25 mouse cellular contexts compared by ENCODE assay signal in genomic region chr4:82870931-82871330, GRCm38 (mm10). TPM values are rescaled to one million over a fixed set of nuclear protein-coding genes. Genes with fewer than 3 reads are reported as not detected.
DNase-seq lines count a peak whose midpoint lies in the region; ATAC-seq and TF ChIP-seq lines count a peak whose summit lies in the region.
"Had no signal": no experiment of that assay in that cellular context is flagged by ENCODE, and none has a peak within 500 bp of the region (broad histone marks: within the 10 kb centered on the region; RNA-seq: fewer than 3 reads in every experiment).

No protein-coding gene starts in this region.

- H3K36me3 ChIP-seq in intestine, embryonic 16.5 days (ENCODE audit: control insufficient read depth, insufficient read depth, low read length) = no peaks in the 10 kb centered on the region
- no peaks in the 10 kb centered on the region for H3K36me3 ChIP-seq in intestine, embryonic 15.5 days
- H3K36me3 ChIP-seq in myocyte (ENCODE audit: control insufficient read depth, insufficient read depth) = no peaks in the 10 kb centered on the region
- H3K36me3 ChIP-seq: embryonic facial prominence, embryonic 13.5 days; forebrain, embryonic 12.5 days; heart, embryonic 10.5 days; hindbrain, embryonic 10.5 days had no signal

- no peak overlapping the region for H3K9ac ChIP-seq in intestine, embryonic 16.5 days (ENCODE audit: low read depth, low read length)
- no peak overlapping the region for H3K9ac ChIP-seq in intestine, embryonic 15.5 days
- H3K9ac ChIP-seq: embryonic facial prominence, embryonic 13.5 days; forebrain, embryonic 12.5 days; hindbrain, embryonic 14.5 days had no signal

- no peak overlapping the region for H3K27ac ChIP-seq in intestine, embryonic 16.5 days (ENCODE audit: low read length)
- no peak overlapping the region for H3K27ac ChIP-seq in intestine, embryonic 15.5 days
- H3K27ac ChIP-seq: embryonic facial prominence, embryonic 13.5 days; forebrain, embryonic 12.5 days; heart, embryonic 10.5 days; hindbrain, embryonic 10.5 days; hindbrain, embryonic 14.5 days had no signal

- 0 out of 2 replicates have a peak, but pooled peaks cover 3% of the 10 kb centered on the region for H3K9me3 ChIP-seq in intestine, embryonic 16.5 days (ENCODE audit: control insufficient read depth, low read length)
- no peaks in the 10 kb centered on the region for H3K9me3 ChIP-seq in intestine, embryonic 15.5 days
- H3K9me3 ChIP-seq: embryonic facial prominence, embryonic 13.5 days; forebrain, embryonic 12.5 days; heart, embryonic 10.5 days; hindbrain, embryonic 10.5 days had no signal

- no peak overlapping the region for H3K4me2 ChIP-seq in intestine, embryonic 16.5 days (ENCODE audit: low read depth, low read length)
- H3K4me2 ChIP-seq in intestine, embryonic 15.5 days (replicated peaks) = no peak overlapping the region
- peak overlapping the region; percentile 47 for H3K4me2 ChIP-seq in myocyte (ENCODE audit: low read depth)
- H3K4me2 ChIP-seq: embryonic facial prominence, embryonic 13.5 days; forebrain, embryonic 12.5 days; hindbrain, embryonic 14.5 days had no signal

- H3K79me2 ChIP-seq in myocyte (ENCODE audit: control insufficient read depth, insufficient read depth) = no peaks in the 10 kb centered on the region

- DNase-seq in 3T3-L1 (ENCODE audit: low read depth, low spot score) = peak; percentile 65
- no peak for DNase-seq in cerebellum, adult 8-10 months
- DNase-seq: adrenal gland, postnatal 14 days; B cell, adult 2 months; cerebellum, adult 18-20 months; cerebellum, postnatal 10 days; gastrocnemius, postnatal 14 days; heart, adult 18-20 months; heart, postnatal 10 days had no signal

- H3K27me3 ChIP-seq in intestine, embryonic 16.5 days (replicated peaks; ENCODE audit: control insufficient read depth, insufficient read depth, low read length) = no peaks in the 10 kb centered on the region
- no peaks in the 10 kb centered on the region for H3K27me3 ChIP-seq in intestine, embryonic 15.5 days (replicated peaks)
- no peaks in the 10 kb centered on the region for H3K27me3 ChIP-seq in myocyte (ENCODE audit: control insufficient read depth, insufficient read depth, insufficient read length)
- H3K27me3 ChIP-seq: embryonic facial prominence, embryonic 13.5 days; forebrain, embryonic 12.5 days had no signal

- ATAC-seq in intestine, embryonic 16.5 days = peak; percentile 41; the same call in 1 of the 2 replicates
- ATAC-seq in intestine, embryonic 15.5 days = no peak
- ATAC-seq in granulocyte monocyte progenitor cell, adult 5-6 weeks (replicated peaks; ENCODE audit: poor library complexity, severe bottlenecking) = peak; percentile 89
- ATAC-seq in cerebellum, adult (ENCODE audit: insufficient number of reproducible peaks, low FRiP score, low TSS enrichment) = no peak
- ATAC-seq: forebrain, embryonic 16.5 days; intestine, postnatal 0 days had no signal

- H3ac ChIP-seq in myocyte (ENCODE audit: control insufficient read depth, insufficient read length) = no peak overlapping the region

- TF ChIP-seq POLR2A in myocyte (IDR thresholded peaks at IDR 0.05; ENCODE audit: insufficient read length, low read depth) = no peak

- 58% methylated on average over 6 of the region's 6 CpGs for WGBS in intestine, embryonic 16.5 days
- WGBS in intestine, embryonic 15.5 days = 53% methylated on average over 6 of the region's 6 CpGs

- no peaks in the 10 kb centered on the region for H3K4me1 ChIP-seq in intestine, embryonic 16.5 days (ENCODE audit: control insufficient read depth, insufficient read depth, low read length)
- no peaks in the 10 kb centered on the region; the same call in 1 of the 2 replicates for H3K4me1 ChIP-seq in intestine, embryonic 15.5 days (replicated peaks)
- H3K4me1 ChIP-seq: heart, embryonic 10.5 days had no signal

- no peak overlapping the region for H3K4me3 ChIP-seq in intestine, embryonic 16.5 days (ENCODE audit: low read length)
- H3K4me3 ChIP-seq in intestine, embryonic 15.5 days (replicated peaks) = no peak overlapping the region
- no peak overlapping the region for H3K4me3 ChIP-seq in myocyte
- H3K4me3 ChIP-seq: embryonic facial prominence, embryonic 13.5 days; forebrain, embryonic 12.5 days; heart, embryonic 10.5 days; hindbrain, embryonic 10.5 days had no signal

TF ChIP-seq in myocyte, 11 proteins besides CTCF, POLR2A, EP300 and RAD21:
- TF ChIP-seq MYOG (IDR thresholded peaks at IDR 0.05; ENCODE audit: control insufficient read depth in 1 of 3, insufficient read depth in 1 of 3, insufficient read length in 2 of 3, low read depth in 2 of 3) = peak in 2 of 3 experiments; percentile 43 to 70
- peak in 2 of 3 experiments; percentile 69 to 85 for TF ChIP-seq MYOD1 (IDR thresholded peaks at IDR 0.05; ENCODE audit: control insufficient read depth in 1 of 3, insufficient read length in 2 of 3, low read depth in 2 of 3)
- no peak for TF ChIP-seq MAX (IDR thresholded peaks at IDR 0.05; ENCODE audit: low read depth)
- TF ChIP-seq TCF12 (IDR thresholded peaks at IDR 0.05; ENCODE audit: insufficient read depth, poor library complexity, severe bottlenecking) = no peak
- peak; percentile 28 for TF ChIP-seq TCF3 (IDR thresholded peaks at IDR 0.05; ENCODE audit: insufficient read length, low read depth)
- no peak for TF ChIP-seq POLR2AphosphoS2 (IDR thresholded peaks at IDR 0.05; ENCODE audit: insufficient read length, low read depth)
TF ChIP-seq in myocyte: peak in this region for 3.

RNA-seq across cellular contexts. Expression of gene Zdhhc21, which starts 11.2 kb away (rescaled TPM):
- polyA plus RNA-seq in intestine, embryonic 16.5 days (2015; fragmentation: Nextera tagmentation; extraction: Ambion mirVana) = 15.7 and 15.9 TPM in 2 replicates
- polyA plus RNA-seq in intestine, embryonic 15.5 days (2015; fragmentation: Nextera tagmentation; extraction: Ambion mirVana) = 15.0 and 17.7 TPM in 2 replicates
- total RNA-seq in granulocyte monocyte progenitor cell, adult 5-6 weeks (2014; fragmentation: Nextera tagmentation) = 28.0 and 37.5 TPM in 2 replicates
- total RNA-seq in granulocyte monocyte progenitor cell, adult 5-6 weeks (2017) = 19.8 and 24.5 TPM in 2 replicates
- 3.1 TPM for polyA plus RNA-seq in myocyte (2012; fragmentation: generic; extraction: Trizol)

RNA-seq across cellular contexts. Expression of gene Cer1, which starts 14.0 kb away (rescaled TPM):
- 0.07 TPM in 1 of 2 replicates, not detected in the other for polyA plus RNA-seq in intestine, embryonic 16.5 days (2015; fragmentation: Nextera tagmentation; extraction: Ambion mirVana)
- 0.21 TPM in 1 of 2 replicates, not detected in the other for polyA plus RNA-seq in intestine, embryonic 15.5 days (2015; fragmentation: Nextera tagmentation; extraction: Ambion mirVana)
- not detected in 2 replicates for total RNA-seq in granulocyte monocyte progenitor cell, adult 5-6 weeks (2014; fragmentation: Nextera tagmentation)
- not detected in 2 replicates for total RNA-seq in granulocyte monocyte progenitor cell, adult 5-6 weeks (2017)
- not detected for polyA plus RNA-seq in myocyte (2012; fragmentation: generic; extraction: Trizol)
- total RNA-seq: adrenal gland, adult 18-20 months; adrenal gland, postnatal 14 days; gastrocnemius, adult 18-20 months; gastrocnemius, postnatal 14 days; heart, adult 18-20 months; heart, postnatal 10 days; MEL had no signal
- polyA plus RNA-seq: forebrain, embryonic 12.5 days; forebrain, embryonic 16.5 days; heart, embryonic 10.5 days; heart, embryonic 14.5 days; hindbrain, embryonic 10.5 days; hindbrain, embryonic 14.5 days; intestine, postnatal 0 days had no signal

Comparison
In these comparisons a context has a peak if more than half of its experiments do, and no peak if none do; other contexts are left out.
1. ATAC-seq: peak in intestine, embryonic 16.5 days (single experiment) and granulocyte monocyte progenitor cell, adult 5-6 weeks (single experiment); none in intestine, embryonic 15.5 days (single experiment) and cerebellum, adult (single experiment).